Mouse (Mus musculus): Measurements from ENCODE around the gene Stmn1.

DNA sequence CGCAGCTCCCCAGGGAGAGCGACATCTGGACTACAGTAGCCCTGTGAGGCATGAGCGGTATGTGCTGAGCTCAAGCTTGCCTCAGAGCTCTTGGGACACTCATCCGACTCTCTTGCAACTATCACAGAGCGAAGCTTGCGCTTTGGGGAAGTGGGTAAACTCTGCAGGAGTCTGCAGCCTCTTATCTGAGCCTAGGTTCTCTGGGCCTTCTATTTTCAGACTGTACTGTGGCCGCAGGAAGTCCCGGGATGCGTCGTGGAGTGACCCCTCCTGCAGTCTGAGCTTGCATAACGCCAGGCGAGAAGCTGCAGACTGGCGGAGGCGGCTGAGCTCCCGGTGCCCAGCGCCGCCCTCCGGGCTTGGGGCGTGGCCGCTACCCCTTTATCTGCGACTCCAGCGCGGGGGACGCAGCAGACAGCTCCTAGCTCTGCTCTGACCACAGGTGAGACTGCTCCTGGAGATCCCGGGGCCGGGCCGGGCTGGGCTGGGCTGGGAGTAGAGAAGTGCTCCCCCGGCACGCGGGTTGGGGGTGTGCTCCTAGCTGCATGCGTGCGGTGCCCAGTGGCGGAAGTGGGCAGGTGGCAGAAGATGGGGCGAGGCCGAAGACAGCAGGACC, 28.6 kb downstream of the Stmn1 start, which contains the start of gene Paqr7:
- no peak for TF ChIP-seq CTCF (IDR thresholded peaks at IDR 0.05; ENCODE audit: extremely low read depth, insufficient read depth, low read length)
- TF ChIP-seq POLR2A (IDR thresholded peaks at IDR 0.05; ENCODE audit: extremely low read depth, insufficient read depth, low read length) = peak; percentile 74

All from cortical plate, adult 2 months (tissue).